Mouse (Mus musculus) lung, adult 2 months (tissue): Measurements from ENCODE around the gene Slc6a9.

Source experiments
- CTCF ChIP-seq: fragments of 200-500 bp; IDR thresholded peaks from 2 replicates; pipeline ENCODE4 v1.5.1; 2011; ENCODE audit warnings: mild to moderate bottlenecking, low read length, control low read depth; ENCODE audit not compliant: insufficient read depth
- POLR2A ChIP-seq: fragments of 200-500 bp; IDR thresholded peaks from 2 replicates; pipeline ENCODE4 v1.6.1; 2011; ENCODE audit warnings: low read depth, mild to moderate bottlenecking, control low read depth, low read length, borderline replicate concordance; ENCODE audit errors: extremely low read depth

GRCm38 (mm10) chr4:117878301-117878700 lies 44.0 kb downstream of the Slc6a9 start:
- TF ChIP-seq CTCF (no peak), POLR2A (no peak)
